Mouse (Mus musculus) E14TG2a.4 (cell line): ENCODE data around the gene Akap2.

ENCODE experiments used
- CTCF ChIP-seq: conservative IDR thresholded peaks from 2 replicates; pipeline ENCODE4 v1.5.1; 2014; ENCODE audit warnings: low read length
- NANOG ChIP-seq: IDR thresholded peaks from 2 replicates; pipeline ENCODE4 v1.6.1; 2014; ENCODE audit warnings: borderline replicate concordance, low read length, mixed read lengths
- POU5F1 ChIP-seq: IDR thresholded peaks from 2 replicates; pipeline ENCODE4 v1.6.1; 2014; ENCODE audit warnings: low read length, borderline replicate concordance

- TF ChIP-seq CTCF = no peak
- TF ChIP-seq NANOG = no peak
- no peak for TF ChIP-seq POU5F1
These were observed 197.0 kb downstream of the Akap2 start for GRCm38 (mm10) chr4:57914193-57915190.
